Mouse (Mus musculus) testis, postnatal 14 days (tissue): ENCODE data around the gene Tecpr2.
A peak's percentile ranks its signal among the peaks of the same experiment; 100 is the strongest.

Source experiments
- DNase-seq: peaks from one replicate; pipeline ENCODE4 v3.0.0; 2021; ENCODE audit warnings: low spot score

The Tecpr2 gene

GRCm38 (mm10) chr12:110977896-110978606 is 89.0 kb downstream of the Tecpr2 start:
- no peak for DNase-seq

- DNase-seq = peak; percentile 93
Observed at GRCm38 (mm10) chr12:110978607-110979406, 89.7 kb downstream of the Tecpr2 start, which contains the start of gene Ankrd9. Gene Ankrd9 (minus strand): TSS chr12:110979040.

GRCm38 (mm10) chr12:110979808-110980207 is 90.7 kb downstream of the Tecpr2 start:
- DNase-seq = no peak

- no peak for DNase-seq
Observed at GRCm38 (mm10) chr12:110981736-110982135, 92.7 kb downstream of the Tecpr2 start.

GRCm38 (mm10) chr12:110983083-110983482 is 94.0 kb downstream of the Tecpr2 start:
- no peak for DNase-seq

- DNase-seq = no peak
Observed at GRCm38 (mm10) chr12:110983714-110984113, 94.7 kb downstream of the Tecpr2 start.

- no peak for DNase-seq
Observed at GRCm38 (mm10) chr12:110984598-110984997, 95.5 kb downstream of the Tecpr2 start.

GRCm38 (mm10) chr12:110985141-110985540 is 96.1 kb downstream of the Tecpr2 start:
- DNase-seq = no peak

GRCm38 (mm10) chr12:110986536-110987425 is 97.7 kb downstream of the Tecpr2 start:
- no peak for DNase-seq

- DNase-seq = no peak
Observed at GRCm38 (mm10) chr12:110989409-110989808, 100.3 kb downstream of the Tecpr2 start.

GRCm38 (mm10) chr12:110990500-110990899 is 101.4 kb downstream of the Tecpr2 start:
- DNase-seq = no peak

- peak; percentile 81 for DNase-seq
Observed at GRCm38 (mm10) chr12:110991361-110992127, 102.5 kb downstream of the Tecpr2 start.

GRCm38 (mm10) chr12:110992128-110992553 is 103.1 kb downstream of the Tecpr2 start:
- DNase-seq = peak; percentile 90

- DNase-seq = peak; percentile 45
Observed at GRCm38 (mm10) chr12:110992771-110993170, 103.7 kb downstream of the Tecpr2 start.

GRCm38 (mm10) chr12:110993226-110993625 is 104.2 kb downstream of the Tecpr2 start:
- no peak for DNase-seq

- DNase-seq = no peak
Observed at GRCm38 (mm10) chr12:110994666-110995065, 105.6 kb downstream of the Tecpr2 start.

- no peak for DNase-seq
Observed at GRCm38 (mm10) chr12:110998092-110998491, 109.0 kb downstream of the Tecpr2 start.

GRCm38 (mm10) chr12:110999820-111000219 is 110.8 kb downstream of the Tecpr2 start:
- no peak for DNase-seq

- DNase-seq = no peak
Observed at GRCm38 (mm10) chr12:111000956-111001355, 111.9 kb downstream of the Tecpr2 start.

GRCm38 (mm10) chr12:111004142-111004541 is 115.1 kb downstream of the Tecpr2 start:
- no peak for DNase-seq

- no peak for DNase-seq
Observed at GRCm38 (mm10) chr12:111005803-111006202, 116.7 kb downstream of the Tecpr2 start.
